Mouse (Mus musculus): ENCODE results near the gene Krt24. TPM values are rescaled to one million over a fixed set of nuclear protein-coding genes. Genes with fewer than 3 reads are reported as not detected.

Gene Krt24
- polyA plus RNA-seq, 2 experiments = not detected

DNA sequence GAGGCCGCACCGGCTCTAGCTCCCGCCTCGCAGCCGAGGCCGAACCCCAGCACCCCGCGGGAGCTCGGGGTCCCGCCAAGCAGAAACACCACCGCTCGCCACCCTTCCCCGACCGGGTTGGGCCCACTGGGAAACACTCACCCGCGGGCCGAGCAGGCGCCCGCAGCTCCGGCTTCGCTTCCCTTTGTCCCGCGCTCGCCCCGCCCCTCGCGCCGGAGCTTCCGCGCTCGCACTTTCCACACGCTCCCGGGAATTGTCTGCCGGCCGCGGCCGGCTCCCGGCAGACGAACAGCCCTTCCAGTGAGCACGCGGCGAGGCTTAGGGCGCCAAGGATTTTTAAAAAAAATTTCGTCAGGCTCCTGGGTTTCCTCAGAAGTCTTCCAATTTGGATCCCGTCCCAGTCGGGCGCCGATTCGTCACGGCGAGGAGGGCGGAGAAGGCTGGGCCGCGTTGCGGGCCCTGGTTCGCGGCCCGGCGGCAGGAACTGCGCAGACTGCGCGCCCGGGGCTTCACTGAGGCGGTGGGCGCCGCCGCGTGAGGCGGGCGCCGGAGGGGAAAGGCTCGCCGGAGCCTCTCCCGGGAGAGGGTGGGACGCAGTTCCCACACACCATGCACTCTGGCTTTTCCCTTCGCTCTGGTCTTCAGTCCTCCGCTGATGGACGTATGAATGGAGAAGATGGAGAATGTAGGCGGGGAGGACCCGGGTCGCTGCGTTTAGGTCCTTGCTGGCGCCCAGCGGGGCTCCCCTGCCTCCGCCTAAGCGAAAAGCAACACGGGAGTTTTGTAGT, 54.6 kb downstream of the Krt24 start, which contains the start of gene Smarce1:
Smarce1 (minus strand) TSS at position 757 of the 788 bp plus-strand sequence.
- peak; percentile 85 for ATAC-seq (ENCODE audit: insufficient read depth)
- WGBS (ENCODE audit: insufficient replicate concordance) = under 1% methylated on average over 86 of the region's 87 CpGs
- no peaks in the 10 kb centered on the region for H3K9me3 ChIP-seq (ENCODE audit: control insufficient read depth, low read length)

More for the DNA sequence above, 54.6 kb downstream of the Krt24 start, which contains the start of gene Smarce1:
- Histone ChIP-seq H3K27me3 (ENCODE audit: control insufficient read depth, insufficient read depth, low read length) (no peaks in the 10 kb centered on the region), H3K27ac (peak within 1 kb of the TSS; percentile 62), H3K4me1 (replicated peaks; ENCODE audit: control insufficient read depth in 2 of 2, insufficient read depth in 2 of 2, low read length in 1 of 2) (peaks cover 20 to 29% of the 10 kb centered on the region in 2 experiments), H3K4me2 (ENCODE audit: low read depth) (peak within 1 kb of the TSS; percentile 86), H3K4me3 (ENCODE audit: insufficient read depth in 1 of 2, low read depth in 2 of 2, low read length in 2 of 2) (peak within 1 kb of the TSS; percentile 76 to 91), H3K36me3 (replicated peaks; ENCODE audit: control insufficient read depth, insufficient read depth, low read depth) (peaks cover 16% of the 10 kb centered on the region), H3K9ac (replicated peaks) (peak within 1 kb of the TSS; percentile 97)
- DNase-seq (ENCODE audit: low read depth in 3 of 3, low spot score in 3 of 3) = peak; percentile 52 to 57 (median 56)
- TF ChIP-seq EP300 (IDR thresholded peaks at IDR 0.05; ENCODE audit: low read depth) (no peak), CTCF (IDR thresholded peaks at IDR 0.05; ENCODE audit: low read depth) (no peak)

Other genes starting within 250 kb of the Krt24 start
- 60.6 and 71.4 TPM in 2 replicates for gene Igfbp4, start 244.0 kb downstream of the Krt24 start, polyA plus RNA-seq (2012; rRNA removed)
- gene Igfbp4, start 244.0 kb downstream of the Krt24 start, polyA plus RNA-seq (2014; fragmentation: Nextera tagmentation; extraction: Ambion mirVana) = 115 and 123 TPM in 2 replicates
- gene Tns4, start 196.0 kb downstream of the Krt24 start, polyA plus RNA-seq (2012; rRNA removed) = 0.36 and 0.42 TPM in 2 replicates
- 0.09 and 0.33 TPM in 2 replicates for gene Tns4, start 196.0 kb downstream of the Krt24 start, polyA plus RNA-seq (2014; fragmentation: Nextera tagmentation; extraction: Ambion mirVana)
- 0.11 TPM in 2 replicates for gene Ccr7, start 130.2 kb downstream of the Krt24 start, polyA plus RNA-seq (2012; rRNA removed)
- gene Ccr7, start 130.2 kb downstream of the Krt24 start, polyA plus RNA-seq (2014; fragmentation: Nextera tagmentation; extraction: Ambion mirVana) = 0.15 and 0.29 TPM in 2 replicates
- gene Smarce1, start 54.2 kb downstream of the Krt24 start, polyA plus RNA-seq (2012; rRNA removed) = 21.3 and 60.1 TPM in 2 replicates
- 53.5 and 58.8 TPM in 2 replicates for gene Smarce1, start 54.2 kb downstream of the Krt24 start, polyA plus RNA-seq (2014; fragmentation: Nextera tagmentation; extraction: Ambion mirVana)
- gene Krt222, start 41.2 kb downstream of the Krt24 start, polyA plus RNA-seq (2012; rRNA removed) = 0.01 and 0.04 TPM in 2 replicates
- gene Krt222, start 41.2 kb downstream of the Krt24 start, polyA plus RNA-seq (2014; fragmentation: Nextera tagmentation; extraction: Ambion mirVana) = 0.13 and 0.34 TPM in 2 replicates
- gene Krt25, start 37.7 kb upstream of the Krt24 start, polyA plus RNA-seq (2012; rRNA removed) = not detected in 2 replicates
- not detected in 2 replicates for gene Krt25, start 37.7 kb upstream of the Krt24 start, polyA plus RNA-seq (2014; fragmentation: Nextera tagmentation; extraction: Ambion mirVana)
- not detected in 2 replicates for gene Krt26, start 52.7 kb upstream of the Krt24 start, polyA plus RNA-seq (2012; rRNA removed)
- gene Krt26, start 52.7 kb upstream of the Krt24 start, polyA plus RNA-seq (2014; fragmentation: Nextera tagmentation; extraction: Ambion mirVana) = not detected in 2 replicates
- gene Krt27, start 65.8 kb upstream of the Krt24 start, polyA plus RNA-seq (2012; rRNA removed) = not detected in 2 replicates
- not detected in 2 replicates for gene Krt27, start 65.8 kb upstream of the Krt24 start, polyA plus RNA-seq (2014; fragmentation: Nextera tagmentation; extraction: Ambion mirVana)
- 0.02 TPM in 1 of 2 replicates, not detected in the other for gene Krt28, start 89.6 kb upstream of the Krt24 start, polyA plus RNA-seq (2012; rRNA removed)
- gene Krt28, start 89.6 kb upstream of the Krt24 start, polyA plus RNA-seq (2014; fragmentation: Nextera tagmentation; extraction: Ambion mirVana) = not detected in 2 replicates
- gene Krt10, start 104.1 kb upstream of the Krt24 start, polyA plus RNA-seq (2012; rRNA removed) = 1.3 and 1.6 TPM in 2 replicates
- 3.2 and 5.1 TPM in 2 replicates for gene Krt10, start 104.1 kb upstream of the Krt24 start, polyA plus RNA-seq (2014; fragmentation: Nextera tagmentation; extraction: Ambion mirVana)
- not detected in 2 replicates for gene Krt12, start 137.0 kb upstream of the Krt24 start, polyA plus RNA-seq (2012; rRNA removed)
- gene Krt12, start 137.0 kb upstream of the Krt24 start, polyA plus RNA-seq (2014; fragmentation: Nextera tagmentation; extraction: Ambion mirVana) = not detected in 2 replicates
- gene Krt20, start 152.9 kb upstream of the Krt24 start, polyA plus RNA-seq (2012; rRNA removed) = 8.5 and 15.2 TPM in 2 replicates
- gene Krt20, start 152.9 kb upstream of the Krt24 start, polyA plus RNA-seq (2014; fragmentation: Nextera tagmentation; extraction: Ambion mirVana) = 20.0 and 21.6 TPM in 2 replicates
- 0.24 and 0.32 TPM in 2 replicates for gene Krt23, start 207.9 kb upstream of the Krt24 start, polyA plus RNA-seq (2012; rRNA removed)
- gene Krt23, start 207.9 kb upstream of the Krt24 start, polyA plus RNA-seq (2014; fragmentation: Nextera tagmentation; extraction: Ambion mirVana) = 0.24 and 1.00 TPM in 2 replicates
- not detected in 2 replicates for gene Krt39, start 236.1 kb upstream of the Krt24 start, polyA plus RNA-seq (2012; rRNA removed)
- gene Krt39, start 236.1 kb upstream of the Krt24 start, polyA plus RNA-seq (2014; fragmentation: Nextera tagmentation; extraction: Ambion mirVana) = not detected in 2 replicates